Mouse (Mus musculus) intestine, embryonic 14.5 days (tissue): ENCODE data around the gene Trdn. TPM values are rescaled to one million over a fixed set of nuclear protein-coding genes. Genes with fewer than 3 reads are reported as not detected.

Source experiments
- ATAC-seq: fragments of 200-750 bp; cut with Nextera tagmentation; replicated peaks from 2 replicates; pipeline ENCODE4 v1.8.0; 2017; ENCODE audit warnings: low read depth, moderate number of reproducible peaks, moderate TSS enrichment, moderate library complexity; ENCODE audit not compliant: low FRiP score, low TSS enrichment
- DNase-seq: peaks from one replicate; pipeline ENCODE4 v3.0.0-alpha.2; 2018; ENCODE audit warnings: low spot score
- H3K27ac ChIP-seq: fragments of 300-500 bp; sonication (generic); 2 replicates; pipeline ENCODE4 v1.5.1; 2014; ENCODE audit warnings: low read depth, mild to moderate bottlenecking, control low read depth
- H3K27me3 ChIP-seq: fragments of 300-500 bp; sonication (generic); replicated peaks from 2 replicates; pipeline ENCODE4 v1.6.1; 2014; ENCODE audit warnings: low read length, control low read depth; ENCODE audit not compliant: control insufficient read depth, insufficient read depth
- H3K36me3 ChIP-seq: fragments of 300-500 bp; sonication (generic); 2 replicates; pipeline ENCODE4 v1.6.1; 2014; ENCODE audit warnings: low read length, control low read depth; ENCODE audit not compliant: control insufficient read depth, insufficient read depth
- H3K4me1 ChIP-seq: fragments of 300-500 bp; sonication (generic); replicated peaks from 2 replicates; pipeline ENCODE4 v1.6.1; 2014; ENCODE audit warnings: low read length, control low read depth, mixed read lengths; ENCODE audit not compliant: control insufficient read depth, insufficient read depth
- H3K4me2 ChIP-seq: fragments of 300-500 bp; sonication (generic); 2 replicates; pipeline ENCODE4 v1.6.1; 2014; ENCODE audit warnings: low read length
- H3K4me3 ChIP-seq: fragments of 300-500 bp; sonication (generic); 2 replicates; pipeline ENCODE4 v1.5.1; 2014; ENCODE audit warnings: low read depth, low read length, control low read depth, mixed read lengths
- H3K9ac ChIP-seq: fragments of 300-500 bp; sonication (generic); 2 replicates; pipeline ENCODE4 v1.6.1; 2014; ENCODE audit warnings: mild to moderate bottlenecking, low read length
- H3K9me3 ChIP-seq: fragments of 300-500 bp; sonication (generic); 2 replicates; pipeline ENCODE4 v1.6.1; 2016; ENCODE audit warnings: low read length, control low read depth; ENCODE audit not compliant: control insufficient read depth
- WGBS: fragments of 180-500 bp; shearing (Covaris S2); extraction: QIAGEN DNeasy Blood & Tissue Kit; methylation state at CpG from one replicate; pipeline ENCODE4 v1.1.7; 2014; 5-methylcytosine and 5-hydroxymethylcytosine counted together
- polyA plus RNA-seq: library from polyadenylated mRNA; unstranded; fragments of >200 nt; fragmentation: Nextera tagmentation; extraction: Ambion mirVana; gene quantifications from 2 replicates; pipeline ENCODE4 v1.2.1, GENCODE M21; 2014

Gene Trdn
- polyA plus RNA-seq, 1 experiment from 2014 or later = 0.23 TPM

- ATAC-seq (no peak), DNase-seq (no peak)
- H3K9me3 ChIP-seq = no peaks in the 10 kb centered on the region
- no peak overlapping the region for H3K4me3 ChIP-seq
- no peaks in the 10 kb centered on the region for H3K36me3 ChIP-seq
- no peak overlapping the region for H3K9ac ChIP-seq
- H3K27ac ChIP-seq = no peak overlapping the region
- no peaks in the 10 kb centered on the region for H3K27me3 ChIP-seq
- no peak overlapping the region for H3K4me2 ChIP-seq
- H3K4me1 ChIP-seq = no peaks in the 10 kb centered on the region
These were observed 27.6 kb downstream of the Trdn start for GRCm38 (mm10) chr10:33107942-33108341.

GRCm38 (mm10) chr10:33123028-33123427, 42.7 kb downstream of the Trdn start:
- Histone ChIP-seq H3K4me1 (no peaks in the 10 kb centered on the region), H3K27ac (no peak overlapping the region), H3K9ac (no peak overlapping the region), H3K9me3 (no peaks in the 10 kb centered on the region), H3K36me3 (no peaks in the 10 kb centered on the region), H3K4me3 (no peak overlapping the region), H3K4me2 (no peak overlapping the region), H3K27me3 (no peaks in the 10 kb centered on the region)
- ATAC-seq (no peak), DNase-seq (no peak)

DNA sequence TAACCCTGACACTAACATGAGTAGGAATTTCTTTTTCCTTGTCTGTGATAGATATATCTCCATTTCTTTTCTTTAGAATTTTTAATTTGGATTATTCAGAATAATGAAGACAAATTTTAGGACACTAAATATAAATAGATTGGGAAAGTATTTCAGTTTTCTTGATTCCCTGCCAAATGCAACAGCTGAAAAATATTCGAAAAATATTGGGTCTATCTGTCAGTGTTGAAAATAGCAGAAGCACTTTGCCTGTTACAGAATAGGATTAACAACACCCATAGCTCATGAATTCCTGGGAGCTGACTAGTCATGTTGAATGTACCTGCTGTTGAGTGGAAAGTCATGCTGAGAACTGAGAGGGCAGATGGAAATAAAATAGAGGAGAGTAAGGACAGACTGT, 64.6 kb downstream of the Trdn start:
- H3K9me3 ChIP-seq = no peaks in the 10 kb centered on the region
- no peak overlapping the region for H3K9ac ChIP-seq
- no peaks in the 10 kb centered on the region for H3K4me1 ChIP-seq
- no peak overlapping the region for H3K27ac ChIP-seq
- no peak for DNase-seq
- WGBS = 68% methylated on average over 1 of the region's 1 CpGs
- H3K36me3 ChIP-seq = no peaks in the 10 kb centered on the region
- ATAC-seq = no peak
- H3K4me2 ChIP-seq = no peak overlapping the region
- H3K4me3 ChIP-seq = no peak overlapping the region
- no peaks in the 10 kb centered on the region for H3K27me3 ChIP-seq

DNA sequence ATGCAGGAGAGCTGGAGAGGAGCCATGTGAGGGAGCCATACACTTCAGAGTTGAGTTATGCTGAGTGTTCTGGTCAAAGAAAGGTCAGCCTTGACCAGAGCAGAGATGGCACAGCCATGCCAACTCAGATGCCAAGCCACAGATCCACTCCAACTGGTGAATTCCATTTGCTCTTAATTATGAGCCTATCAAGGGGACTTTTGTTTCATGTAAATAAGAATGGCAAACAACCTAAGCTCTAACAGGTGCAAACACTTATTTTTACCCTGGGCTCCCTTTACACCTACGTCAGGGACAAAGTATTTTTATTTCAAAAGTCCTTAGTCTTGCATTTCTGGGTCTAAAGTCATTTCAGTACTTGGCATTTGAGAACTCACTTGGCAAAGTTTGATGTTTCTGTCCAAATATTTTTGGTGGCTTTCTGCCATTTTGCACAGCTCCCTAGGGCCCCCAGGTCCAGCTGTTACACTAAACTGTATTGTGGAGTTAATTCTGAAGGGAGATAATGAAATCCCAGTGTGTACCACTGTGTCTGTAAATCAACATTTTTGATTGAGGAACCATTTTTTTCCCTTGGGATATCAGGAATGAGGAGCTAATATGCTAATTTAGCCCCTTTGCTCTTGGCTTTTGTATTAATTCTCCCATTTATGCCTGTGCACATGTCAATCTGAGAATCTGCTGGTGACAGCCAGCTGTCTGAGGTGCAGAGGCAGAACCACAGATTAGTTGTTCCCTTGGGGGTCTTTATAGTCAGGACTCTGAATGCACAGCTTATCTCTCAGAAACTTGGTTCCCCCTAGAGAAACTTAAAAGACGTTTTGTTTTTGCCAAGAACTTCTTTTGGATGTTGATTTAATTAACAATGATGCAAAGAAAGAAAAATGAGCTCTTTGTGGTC, 99.6 kb downstream of the Trdn start:
- H3K9ac ChIP-seq = no peak overlapping the region
- H3K36me3 ChIP-seq = no peaks in the 10 kb centered on the region
- H3K4me3 ChIP-seq = no peak overlapping the region
- 46% methylated on average over 2 of the region's 2 CpGs for WGBS
- H3K27ac ChIP-seq = no peak overlapping the region
- H3K27me3 ChIP-seq = no peaks in the 10 kb centered on the region
- H3K9me3 ChIP-seq = no peaks in the 10 kb centered on the region
- no peak overlapping the region for H3K4me2 ChIP-seq
- no peaks in the 10 kb centered on the region for H3K4me1 ChIP-seq
- ATAC-seq (no peak), DNase-seq (no peak)

DNA sequence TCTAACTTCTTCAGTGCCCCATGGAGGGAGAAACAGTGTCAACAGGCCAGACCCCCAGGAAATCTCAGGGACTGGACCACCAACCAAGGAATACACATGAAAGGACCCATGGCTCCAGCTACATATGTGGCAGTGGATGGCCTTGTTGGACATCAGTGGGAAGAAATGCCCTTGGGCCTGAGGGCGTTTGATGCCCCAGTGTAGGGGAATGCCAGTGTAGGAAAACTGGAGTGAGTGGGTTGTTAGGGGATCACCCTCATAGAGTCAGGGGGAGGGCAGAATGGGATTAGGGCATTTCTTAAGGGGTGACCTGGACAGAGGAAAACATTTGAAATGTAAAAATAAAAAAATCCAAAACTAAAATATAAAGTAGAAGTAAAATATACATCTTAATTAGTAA, 108.7 kb downstream of the Trdn start:
- no peak for ATAC-seq
- Histone ChIP-seq H3K9ac (no peak overlapping the region), H3K36me3 (no peaks in the 10 kb centered on the region), H3K4me2 (no peak overlapping the region), H3K9me3 (no peaks in the 10 kb centered on the region), H3K27ac (no peak overlapping the region), H3K4me3 (no peak overlapping the region), H3K4me1 (no peaks in the 10 kb centered on the region), H3K27me3 (no peaks in the 10 kb centered on the region)
- 72% methylated on average over 1 of the region's 1 CpGs for WGBS
- no peak for DNase-seq

GRCm38 (mm10) chr10:33195919-33196318, 115.6 kb downstream of the Trdn start:
- Histone ChIP-seq H3K9ac (no peak overlapping the region), H3K4me2 (no peak overlapping the region), H3K9me3 (no peaks in the 10 kb centered on the region), H3K4me1 (no peaks in the 10 kb centered on the region), H3K27ac (no peak overlapping the region), H3K36me3 (no peaks in the 10 kb centered on the region), H3K4me3 (no peak overlapping the region), H3K27me3 (no peaks in the 10 kb centered on the region)
- WGBS = 33% methylated on average over 1 of the region's 1 CpGs
- ATAC-seq (no peak), DNase-seq (no peak)

DNA sequence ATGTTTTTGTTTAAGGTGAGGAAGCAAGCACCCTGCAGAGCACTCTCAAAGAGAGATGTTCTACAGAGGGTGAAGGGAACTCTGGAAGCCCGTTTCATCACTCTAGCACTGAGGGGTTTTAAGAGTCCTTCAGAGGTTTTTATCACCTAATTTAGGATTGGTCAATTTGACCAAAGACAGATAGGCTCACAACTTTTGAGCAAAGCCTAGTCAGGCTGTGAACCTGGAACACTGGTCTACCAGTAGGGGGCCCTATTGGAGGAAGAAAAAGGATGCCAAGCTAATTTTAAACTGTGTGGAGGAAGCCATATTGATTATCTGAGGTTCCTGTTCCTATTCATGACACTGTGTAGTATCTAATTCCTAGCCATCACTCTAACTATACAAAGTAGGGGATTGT, 117.9 kb downstream of the Trdn start:
- no peaks in the 10 kb centered on the region for H3K4me1 ChIP-seq
- H3K9ac ChIP-seq = no peak overlapping the region
- H3K27me3 ChIP-seq = no peaks in the 10 kb centered on the region
- no peaks in the 10 kb centered on the region for H3K36me3 ChIP-seq
- no peak overlapping the region for H3K4me3 ChIP-seq
- DNase-seq (no peak), ATAC-seq (no peak)
- H3K4me2 ChIP-seq = no peak overlapping the region
- H3K27ac ChIP-seq = no peak overlapping the region
- WGBS = 68% methylated on average over 1 of the region's 1 CpGs
- H3K9me3 ChIP-seq = no peaks in the 10 kb centered on the region

GRCm38 (mm10) chr10:33210411-33210810, 130.1 kb downstream of the Trdn start:
- H3K4me1 ChIP-seq = no peaks in the 10 kb centered on the region
- no peak overlapping the region for H3K4me3 ChIP-seq
- H3K9ac ChIP-seq = no peak overlapping the region
- ATAC-seq (no peak), DNase-seq (no peak)
- H3K36me3 ChIP-seq = no peaks in the 10 kb centered on the region
- H3K9me3 ChIP-seq = no peaks in the 10 kb centered on the region
- H3K27ac ChIP-seq = no peak overlapping the region
- 84% methylated on average over 1 of the region's 1 CpGs for WGBS
- no peaks in the 10 kb centered on the region for H3K27me3 ChIP-seq
- no peak overlapping the region for H3K4me2 ChIP-seq

DNA sequence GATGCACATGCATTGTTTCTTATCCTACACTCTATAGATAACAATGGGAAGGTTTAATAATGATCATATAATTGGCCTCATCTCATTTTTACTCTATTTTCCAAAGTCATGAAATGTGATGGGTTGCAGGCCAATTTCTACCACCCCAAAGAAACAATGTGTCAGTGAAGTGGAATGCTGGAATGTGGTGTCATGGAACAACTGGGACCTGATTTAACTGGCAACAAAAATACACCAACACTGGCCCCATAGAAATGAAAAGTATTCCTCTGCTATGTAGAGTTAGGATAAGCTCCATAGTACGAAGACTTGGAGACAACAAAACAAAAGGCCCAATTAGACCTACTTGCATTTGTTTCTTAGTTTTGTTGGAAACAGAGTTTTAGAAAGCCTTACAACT, 173.6 kb downstream of the Trdn start:
- no peaks in the 10 kb centered on the region for H3K36me3 ChIP-seq
- no peak overlapping the region for H3K4me3 ChIP-seq
- DNase-seq (no peak), ATAC-seq (no peak)
- no peaks in the 10 kb centered on the region for H3K4me1 ChIP-seq
- H3K9ac ChIP-seq = no peak overlapping the region
- no peaks in the 10 kb centered on the region for H3K9me3 ChIP-seq
- WGBS = 66% methylated on average over 1 of the region's 1 CpGs
- no peak overlapping the region for H3K27ac ChIP-seq
- no peaks in the 10 kb centered on the region for H3K27me3 ChIP-seq
- H3K4me2 ChIP-seq = no peak overlapping the region
